9 mouse cellular contexts compared by ENCODE assay signal in genomic region chr2:75772251-75772956, GRCm38 (mm10). TPM values are rescaled to one million over a fixed set of nuclear protein-coding genes. Genes with fewer than 3 reads are reported as not detected.
DNase-seq lines count a peak whose midpoint lies in the region; ATAC-seq and TF ChIP-seq lines count a peak whose summit lies in the region.
"Had no signal": no experiment of that assay in that cellular context is flagged by ENCODE, and none has a peak within 500 bp of the region (broad histone marks: within the 10 kb centered on the region; RNA-seq: fewer than 3 reads in every experiment).

No protein-coding gene starts in this region.

- TF ChIP-seq POLR2A in small intestine, adult 2 months (IDR thresholded peaks at IDR 0.05; ENCODE audit: low read depth, low read length): no peak

- no peak for ATAC-seq in megakaryocyte, adult 5-6 weeks (ENCODE audit: poor library complexity, severe bottlenecking)
- ATAC-seq in heart, embryonic 15.5 days (replicated peaks; ENCODE audit: insufficient number of reproducible peaks, insufficient read depth, low FRiP score, low read depth): no peak
- no peak for ATAC-seq in forebrain, embryonic 16.5 days

- peak overlapping the region; percentile 24; the same call in 1 of the 2 replicates for H3K4me2 ChIP-seq in heart, embryonic 15.5 days
- H3K4me2 ChIP-seq in forebrain, embryonic 16.5 days (ENCODE audit: low read length): no peak overlapping the region

- H3K9me3 ChIP-seq in megakaryocyte, embryonic 14.5 days: no peaks in the 10 kb centered on the region
- H3K9me3 ChIP-seq in heart, embryonic 15.5 days (replicated peaks): no peaks in the 10 kb centered on the region
- H3K9me3 ChIP-seq in forebrain, embryonic 16.5 days (ENCODE audit: control insufficient read depth, low read length): no peaks in the 10 kb centered on the region

- H3K27ac ChIP-seq in heart, embryonic 15.5 days: peak overlapping the region; percentile 49
- peak overlapping the region; percentile 97 for H3K27ac ChIP-seq in small intestine, adult 2 months (ENCODE audit: insufficient read depth, low read depth, low read length)
- H3K27ac ChIP-seq in forebrain, embryonic 16.5 days (ENCODE audit: low read length): no peak overlapping the region

- 32% methylated on average over 11 of the region's 11 CpGs for WGBS in heart, embryonic 15.5 days
- WGBS in small intestine, adult 2 months: 11% methylated on average over 11 of the region's 11 CpGs
- 59% methylated on average over 11 of the region's 11 CpGs for WGBS in forebrain, embryonic 16.5 days

- DNase-seq in kidney, postnatal 36 days: peak; percentile 75 to 88
- DNase-seq in layer of hippocampus, adult 9-10 months (ENCODE audit: low spot score): no peak
- DNase-seq in thymus, postnatal 14 days: no peak

- H3K4me1 ChIP-seq in megakaryocyte, embryonic 14.5 days: peaks cover 98% of the 10 kb centered on the region
- peaks cover 27% of the 10 kb centered on the region for H3K4me1 ChIP-seq in heart, embryonic 15.5 days (replicated peaks)
- peaks cover 42% of the 10 kb centered on the region; the same call in 1 of the 2 replicates for H3K4me1 ChIP-seq in small intestine, adult 2 months (ENCODE audit: control insufficient read depth, insufficient read depth, insufficient read length, low read length)
- H3K4me1 ChIP-seq in forebrain, embryonic 16.5 days (replicated peaks; ENCODE audit: control insufficient read depth, insufficient read depth, low read length): peaks cover 8% of the 10 kb centered on the region

- H3K27me3 ChIP-seq in megakaryocyte, embryonic 14.5 days (replicated peaks): no peaks in the 10 kb centered on the region
- no peaks in the 10 kb centered on the region for H3K27me3 ChIP-seq in heart, embryonic 15.5 days
- H3K27me3 ChIP-seq in small intestine, adult 2 months (ENCODE audit: control insufficient read depth, insufficient read depth, low read length): no peaks in the 10 kb centered on the region
- no peaks in the 10 kb centered on the region for H3K27me3 ChIP-seq in forebrain, embryonic 16.5 days (replicated peaks; ENCODE audit: control insufficient read depth, insufficient read depth, low read length)
- H3K27me3 ChIP-seq: CH12.LX had no signal

- no peak for TF ChIP-seq CTCF in small intestine, adult 2 months (IDR thresholded peaks at IDR 0.05; ENCODE audit: extremely low read depth, insufficient read length, insufficient replicate concordance, low read depth, low read length)

- no peak overlapping the region for H3K9ac ChIP-seq in heart, embryonic 15.5 days
- H3K9ac ChIP-seq in forebrain, embryonic 16.5 days (replicated peaks; ENCODE audit: low read depth, low read length): no peak overlapping the region

- peak overlapping the region; percentile 75 for H3K4me3 ChIP-seq in megakaryocyte, embryonic 14.5 days (replicated peaks)
- H3K4me3 ChIP-seq in heart, embryonic 15.5 days: no peak overlapping the region
- H3K4me3 ChIP-seq in small intestine, adult 2 months (ENCODE audit: low read depth, low read length): no peak overlapping the region
- no peak overlapping the region for H3K4me3 ChIP-seq in forebrain, embryonic 16.5 days (replicated peaks; ENCODE audit: low read length)

- no peaks in the 10 kb centered on the region for H3K36me3 ChIP-seq in megakaryocyte, embryonic 14.5 days (replicated peaks; ENCODE audit: low read length)
- no peaks in the 10 kb centered on the region for H3K36me3 ChIP-seq in heart, embryonic 15.5 days
- no peaks in the 10 kb centered on the region for H3K36me3 ChIP-seq in small intestine, adult 2 months (ENCODE audit: control insufficient read depth, insufficient read depth, low read length)
- no peaks in the 10 kb centered on the region for H3K36me3 ChIP-seq in forebrain, embryonic 16.5 days (ENCODE audit: control insufficient read depth, insufficient read depth)

RNA-seq across cellular contexts. Expression of gene Agps, which starts 59.6 kb away (rescaled TPM):
- polyA plus RNA-seq in megakaryocyte, embryonic 14.5 days (2012; ENCODE audit: insufficient read depth, low replicate concordance): 2.9 TPM in 1 of 2 replicates, not detected in the other
- total RNA-seq in megakaryocyte, adult 5-6 weeks (2015): 82.9 and 92.0 TPM in 2 replicates
- 81.7 and 82.2 TPM in 2 replicates for total RNA-seq in megakaryocyte, adult 5-6 weeks (2017)
- 23.7 and 26.6 TPM in 2 replicates for polyA plus RNA-seq in heart, embryonic 15.5 days (2015; fragmentation: Nextera tagmentation; extraction: Ambion mirVana)
- polyA plus RNA-seq in small intestine, adult 2 months (2012; rRNA removed): 2.1 and 3.2 TPM in 2 replicates
- polyA plus RNA-seq in forebrain, embryonic 16.5 days (2015; fragmentation: Nextera tagmentation; extraction: Ambion mirVana): 26.2 and 26.8 TPM in 2 replicates

Comparison
In these comparisons a context has a peak if more than half of its experiments do, and no peak if none do; other contexts are left out.
1. DNase-seq: peak in kidney, postnatal 36 days (2 of 2); none in layer of hippocampus, adult 9-10 months (single experiment) and thymus, postnatal 14 days (single experiment).